Mouse (Mus musculus) liver, embryonic 16.5 days (tissue): ENCODE data around the gene Slc39a7. TPM values are rescaled to one million over a fixed set of nuclear protein-coding genes. Genes with fewer than 3 reads are reported as not detected.

ENCODE experiments used
- ATAC-seq: fragments of 200-750 bp; cut with Nextera tagmentation; 2 replicates; pipeline ENCODE4 v1.8.0; 2017; ENCODE audit warnings: low read depth, mild to moderate bottlenecking, moderate number of reproducible peaks, moderate library complexity
- H3K27ac ChIP-seq: fragments of 300-500 bp; sonication (generic); 2 replicates; pipeline ENCODE4 v1.5.1; 2014; ENCODE audit warnings: mild to moderate bottlenecking, low read length
- H3K27me3 ChIP-seq: fragments of 300-500 bp; sonication (generic); 2 replicates; pipeline ENCODE4 v1.6.1; 2014; ENCODE audit warnings: low read depth, low read length, mixed read lengths; ENCODE audit not compliant: control insufficient read depth, insufficient read depth
- H3K36me3 ChIP-seq: fragments of 300-500 bp; sonication (generic); 2 replicates; pipeline ENCODE4 v1.6.1; 2014; ENCODE audit warnings: mild to moderate bottlenecking; ENCODE audit not compliant: control insufficient read depth, insufficient read depth
- H3K4me1 ChIP-seq: fragments of 300-500 bp; sonication (generic); 2 replicates; pipeline ENCODE4 v1.6.1; 2014; ENCODE audit warnings: low read depth, low read length, mixed read lengths; ENCODE audit not compliant: control insufficient read depth
- H3K4me2 ChIP-seq: fragments of 300-500 bp; sonication (generic); 2 replicates; pipeline ENCODE4 v1.6.1; 2014; ENCODE audit warnings: low read depth, low read length, mixed read lengths
- H3K4me3 ChIP-seq: fragments of 300-500 bp; sonication (generic); 2 replicates; pipeline ENCODE4 v1.5.1; 2014; ENCODE audit warnings: low read depth, mild to moderate bottlenecking, low read length
- H3K9ac ChIP-seq: fragments of 300-500 bp; sonication (generic); 2 replicates; pipeline ENCODE4 v1.6.1; 2014; ENCODE audit warnings: low read depth, low read length
- H3K9me3 ChIP-seq: fragments of 300-500 bp; sonication (generic); replicated peaks from 2 replicates; pipeline ENCODE4 v1.6.1; 2016; ENCODE audit warnings: low read length; ENCODE audit not compliant: control insufficient read depth
- WGBS: fragments of 180-500 bp; shearing (Covaris S2); extraction: QIAGEN DNeasy Blood & Tissue Kit; methylation state at CpG from one replicate; pipeline ENCODE4 v1.1.7; 2014; ENCODE audit not compliant: insufficient replicate concordance; 5-methylcytosine and 5-hydroxymethylcytosine counted together
- polyA plus RNA-seq: library from polyadenylated mRNA; unstranded; fragments of >200 nt; fragmentation: Nextera tagmentation; extraction: Ambion mirVana; gene quantifications from 2 replicates; pipeline ENCODE4 v1.2.1, GENCODE M21; 2015

Slc39a7 gene
- polyA plus RNA-seq, 1 experiment from 2014 or later = 59.8 TPM

DNA sequence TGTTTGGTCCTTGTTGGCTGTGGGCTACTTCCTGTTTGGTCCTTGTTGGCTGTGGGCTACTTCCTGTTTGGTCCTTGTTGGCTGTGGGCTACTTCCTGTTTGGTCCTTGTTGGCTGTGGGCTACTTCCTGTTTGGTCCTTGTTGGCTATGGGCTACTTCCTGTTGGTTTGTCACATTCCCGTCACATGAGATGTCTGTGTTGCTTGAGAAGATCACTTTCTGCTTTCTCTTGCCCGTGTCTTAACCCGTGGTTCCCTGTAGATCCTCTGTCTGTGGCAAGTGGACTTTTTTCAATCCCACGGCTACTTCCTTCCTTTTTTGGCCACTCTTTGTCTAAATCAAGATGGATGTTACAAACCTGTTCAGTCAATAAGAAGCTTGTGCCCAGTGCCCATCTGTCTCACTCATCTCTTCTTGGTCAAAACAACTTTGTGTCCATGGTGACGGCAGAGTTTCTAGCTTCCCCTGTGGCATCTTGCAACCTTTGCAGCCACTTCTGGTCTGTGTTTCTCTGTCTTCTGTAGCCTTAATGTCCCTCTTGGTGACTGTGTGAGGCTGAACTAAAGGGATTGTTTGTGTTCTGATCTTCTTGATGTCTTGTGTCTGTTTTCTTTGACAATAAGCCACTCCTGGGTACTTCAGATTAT is 16.0 kb upstream of the Slc39a7 start:
- WGBS = 49% methylated on average over 5 of the region's 5 CpGs
- Histone ChIP-seq H3K36me3 (no peaks in the 10 kb centered on the region), H3K4me1 (no peaks in the 10 kb centered on the region), H3K27me3 (no peaks in the 10 kb centered on the region), H3K9me3 (no peaks in the 10 kb centered on the region), H3K9ac (no peak overlapping the region), H3K4me2 (no peak overlapping the region), H3K4me3 (no peak overlapping the region), H3K27ac (no peak overlapping the region)
- ATAC-seq = no peak

DNA sequence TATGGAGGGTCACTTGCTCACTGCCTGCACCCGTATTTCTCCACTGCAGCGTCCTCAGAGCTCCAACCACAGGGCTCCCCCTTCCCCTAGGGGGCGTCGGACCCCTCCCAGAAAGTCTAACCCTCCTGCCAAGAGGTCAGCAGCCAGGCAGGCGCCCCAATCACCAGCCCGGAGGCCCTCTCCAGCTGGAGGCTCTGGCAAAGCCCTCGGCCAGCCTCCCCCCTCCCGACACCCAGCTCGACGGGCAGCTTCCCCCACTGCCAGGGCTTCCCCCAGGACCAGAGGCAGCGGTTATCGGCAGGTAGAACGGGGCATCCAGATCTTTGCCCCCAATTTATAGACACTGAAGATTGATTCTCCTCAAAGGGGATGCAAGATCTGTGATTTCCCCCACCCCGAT is 14.5 kb upstream of the Slc39a7 start:
- 69% methylated on average over 14 of the region's 14 CpGs for WGBS
- Histone ChIP-seq H3K4me2 (no peak overlapping the region), H3K9me3 (no peaks in the 10 kb centered on the region), H3K4me3 (no peak overlapping the region), H3K4me1 (no peaks in the 10 kb centered on the region), H3K27me3 (peaks cover 2% of the 10 kb centered on the region; the same call in 1 of the 2 replicates), H3K9ac (no peak overlapping the region), H3K36me3 (no peaks in the 10 kb centered on the region), H3K27ac (no peak overlapping the region)
- no peak for ATAC-seq

DNA sequence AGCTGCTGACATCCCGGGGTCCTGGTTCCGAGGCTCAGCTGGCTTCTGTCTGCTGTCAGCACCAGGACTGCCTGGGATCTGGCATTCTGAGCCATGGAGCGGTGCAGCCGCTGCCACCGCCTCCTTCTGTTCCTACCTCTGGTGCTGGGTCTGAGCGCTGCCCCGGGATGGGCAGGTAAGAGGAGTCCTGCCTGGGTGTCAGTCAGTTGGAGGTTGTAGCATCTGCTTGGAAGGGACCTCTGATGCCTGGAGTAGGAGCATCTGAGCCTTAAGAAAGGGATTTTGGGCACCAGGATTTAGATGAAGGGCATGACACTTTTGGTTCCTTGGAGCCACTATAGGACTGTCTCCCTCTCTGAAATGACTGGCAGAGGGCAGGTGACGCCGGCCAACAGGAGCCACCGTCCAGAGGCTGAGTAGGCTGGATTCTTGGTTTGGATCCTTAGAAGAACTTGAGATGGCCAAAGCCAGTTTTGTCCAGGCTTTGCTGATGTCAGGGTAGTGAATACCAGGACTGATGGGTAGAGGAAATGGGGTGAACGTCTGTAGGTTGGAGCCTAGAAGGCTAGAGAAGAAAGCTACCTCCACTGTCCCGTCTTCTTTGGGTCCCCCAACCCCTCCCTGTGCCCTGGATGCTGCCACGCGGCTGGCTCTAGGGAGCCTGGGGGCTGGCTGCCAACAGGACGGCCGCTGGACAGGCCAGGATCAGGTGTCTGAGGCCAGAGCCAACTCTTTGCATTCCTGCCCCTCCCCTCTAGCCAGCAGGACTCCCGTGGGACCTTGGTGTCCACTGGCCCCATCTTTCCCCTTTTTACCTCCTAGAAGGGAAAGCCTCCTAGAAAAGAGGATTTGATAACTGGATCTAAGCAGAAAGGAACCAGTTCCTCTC is 8.3 kb upstream of the Slc39a7 start:
- WGBS = 33% methylated on average over 17 of the region's 17 CpGs
- no peak for ATAC-seq

DNA sequence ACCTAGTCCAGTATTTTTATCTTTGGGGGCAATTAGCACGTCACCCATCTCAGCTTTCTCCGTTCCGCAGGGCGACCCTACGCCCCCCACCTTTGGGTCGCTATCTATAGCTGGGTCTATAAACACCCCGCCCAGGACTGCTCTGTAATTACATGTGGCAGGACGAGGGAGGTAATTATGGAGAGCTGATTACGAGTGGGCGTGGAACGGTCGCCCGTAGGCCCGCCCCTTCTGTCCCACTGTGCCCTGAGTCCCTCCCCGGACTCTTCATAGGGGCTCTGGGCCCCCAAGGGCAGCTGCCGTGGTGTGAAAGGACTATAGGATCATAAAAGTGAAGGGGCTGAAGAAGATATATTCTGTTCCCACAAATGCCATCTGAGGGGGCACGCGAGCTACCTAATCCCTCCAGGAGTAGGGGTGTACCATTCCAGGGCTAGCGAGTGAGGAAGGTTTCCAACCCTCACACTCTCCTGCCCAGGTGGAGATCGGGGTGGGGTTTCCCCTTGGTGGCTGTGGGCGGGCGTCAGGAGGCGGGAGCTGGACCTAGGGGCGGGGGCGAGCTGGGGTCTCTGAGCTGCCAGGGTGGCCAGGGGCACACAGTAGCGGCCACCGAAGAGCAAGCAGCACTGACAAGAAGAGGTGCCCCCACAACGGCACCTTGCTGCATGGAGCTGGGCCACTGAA is 7.5 kb upstream of the Slc39a7 start, which contains the start of gene Col11a2:
Gene Col11a2, plus strand, starts transcription at position 560 of the 684 bp plus-strand sequence.
- Histone ChIP-seq H3K9me3 (no peaks in the 10 kb centered on the region), H3K27me3 (peaks cover 16% of the 10 kb centered on the region), H3K4me3 (no peak within 1 kb of the TSS), H3K4me1 (peaks cover 9% of the 10 kb centered on the region), H3K36me3 (peaks cover 18% of the 10 kb centered on the region), H3K4me2 (peak within 1 kb of the TSS; percentile 2; the same call in 1 of the 2 replicates), H3K27ac (no peak within 1 kb of the TSS), H3K9ac (no peak within 1 kb of the TSS)
- WGBS = 6% methylated on average over 28 of the region's 28 CpGs
- no peak for ATAC-seq

More for the DNA sequence above, 8.3 kb upstream of the Slc39a7 start:
- peaks cover 8% of the 10 kb centered on the region; the same call in 1 of the 2 replicates for H3K4me1 ChIP-seq
- H3K4me2 ChIP-seq = no peak overlapping the region
- no peak overlapping the region for H3K9ac ChIP-seq
- peaks cover 16% of the 10 kb centered on the region for H3K27me3 ChIP-seq
- peaks cover 18% of the 10 kb centered on the region for H3K36me3 ChIP-seq
- no peak overlapping the region for H3K27ac ChIP-seq
- no peaks in the 10 kb centered on the region for H3K9me3 ChIP-seq
- H3K4me3 ChIP-seq = no peak overlapping the region

DNA sequence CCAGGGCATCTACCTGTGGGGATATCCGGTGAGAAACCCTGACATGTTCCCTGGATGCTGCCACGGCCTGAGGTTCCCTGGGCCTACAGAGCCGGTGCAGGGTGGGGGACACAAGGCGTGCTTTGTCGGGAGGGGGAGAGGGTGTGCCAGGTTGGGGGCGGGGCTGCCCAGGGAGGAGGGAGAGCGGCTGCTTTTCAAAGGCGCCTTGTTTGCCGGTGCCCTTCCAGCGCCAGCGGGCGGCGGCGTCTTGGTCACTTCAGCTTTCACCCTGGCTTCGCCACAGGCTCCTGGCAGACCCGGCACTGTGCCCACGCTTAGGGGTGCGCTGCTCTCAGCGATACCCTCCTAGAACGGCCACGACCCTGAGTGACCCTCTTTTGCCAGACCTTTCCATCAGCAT is 7.0 kb upstream of the Slc39a7 start:
- H3K27me3 ChIP-seq = peaks cover 16% of the 10 kb centered on the region
- H3K27ac ChIP-seq = no peak overlapping the region
- peaks cover 18% of the 10 kb centered on the region for H3K36me3 ChIP-seq
- H3K4me1 ChIP-seq = peaks cover 14% of the 10 kb centered on the region
- ATAC-seq = no peak
- 27% methylated on average over 21 of the region's 21 CpGs for WGBS
- H3K9ac ChIP-seq = no peak overlapping the region
- H3K4me3 ChIP-seq = no peak overlapping the region
- H3K9me3 ChIP-seq = no peaks in the 10 kb centered on the region
- H3K4me2 ChIP-seq = peak overlapping the region; percentile 2; the same call in 1 of the 2 replicates

DNA sequence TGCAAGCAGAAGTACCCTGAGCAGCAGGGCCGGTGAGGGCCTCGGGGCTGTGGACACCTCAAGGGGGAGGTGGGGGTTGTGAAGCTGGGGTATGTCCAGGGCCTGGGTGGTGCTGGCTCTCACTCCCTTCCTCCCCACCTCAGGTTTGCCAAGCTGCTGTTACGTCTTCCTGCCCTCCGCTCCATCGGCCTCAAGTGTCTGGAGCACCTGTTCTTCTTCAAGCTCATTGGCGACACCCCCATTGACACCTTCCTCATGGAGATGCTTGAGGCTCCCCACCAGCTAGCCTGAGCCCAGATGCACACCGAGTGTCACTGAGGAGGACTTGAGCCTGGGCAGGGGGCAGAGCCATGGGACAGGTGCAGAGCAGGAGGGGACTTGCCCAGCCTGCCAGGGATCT is 5.8 kb upstream of the Slc39a7 start:
- Histone ChIP-seq H3K36me3 (peaks cover 18% of the 10 kb centered on the region), H3K4me3 (no peak overlapping the region), H3K4me1 (peaks cover 24% of the 10 kb centered on the region), H3K27me3 (peaks cover 16% of the 10 kb centered on the region), H3K9me3 (no peaks in the 10 kb centered on the region), H3K4me2 (no peak overlapping the region), H3K9ac (no peak overlapping the region), H3K27ac (no peak overlapping the region)
- ATAC-seq = no peak
- WGBS = 83% methylated on average over 7 of the region's 7 CpGs

DNA sequence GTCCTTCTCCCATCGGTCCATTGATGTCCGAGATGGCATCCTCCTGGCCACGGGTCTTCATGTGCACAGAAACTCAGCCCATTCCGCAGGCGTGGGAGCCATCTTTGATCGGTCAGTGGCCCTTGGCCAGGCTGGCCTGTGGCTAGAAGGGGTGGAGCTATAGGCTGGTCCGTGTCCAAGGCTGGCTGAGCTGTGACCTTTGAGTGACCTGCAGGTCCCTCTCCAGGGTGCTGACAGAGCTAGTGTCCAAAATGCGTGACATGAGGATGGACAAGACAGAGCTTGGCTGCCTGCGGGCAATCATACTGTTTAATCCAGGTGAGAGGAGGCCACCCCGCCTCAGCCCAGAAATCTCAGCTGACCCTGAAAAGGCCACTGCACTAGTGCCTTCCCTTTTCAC is 5.2 kb upstream of the Slc39a7 start:
- Histone ChIP-seq H3K9me3 (no peaks in the 10 kb centered on the region), H3K9ac (no peak overlapping the region), H3K4me1 (peaks cover 24% of the 10 kb centered on the region), H3K4me2 (no peak overlapping the region), H3K4me3 (no peak overlapping the region), H3K36me3 (peaks cover 18% of the 10 kb centered on the region), H3K27me3 (peaks cover 16% of the 10 kb centered on the region), H3K27ac (no peak overlapping the region)
- 72% methylated on average over 10 of the region's 10 CpGs for WGBS
- no peak for ATAC-seq

DNA sequence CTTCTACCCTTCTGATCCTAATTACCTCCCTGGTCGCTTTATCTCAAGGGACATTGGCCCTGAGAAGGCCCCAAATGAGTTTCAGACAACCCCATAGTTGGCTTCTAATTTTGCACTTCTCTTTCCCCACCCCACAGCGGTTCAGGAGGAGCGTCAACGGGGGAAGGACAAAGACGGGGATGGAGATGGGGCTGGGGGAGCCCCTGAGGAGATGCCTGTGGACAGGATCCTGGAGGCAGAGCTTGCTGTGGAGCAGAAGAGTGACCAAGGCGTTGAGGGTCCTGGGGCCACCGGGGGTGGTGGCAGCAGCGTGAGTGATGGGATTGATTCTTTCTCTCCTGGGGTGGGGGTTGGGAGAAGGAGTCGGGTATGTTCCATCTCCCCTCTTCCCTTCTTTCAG is 4.0 kb upstream of the Slc39a7 start:
- no peak overlapping the region for H3K4me2 ChIP-seq
- H3K4me3 ChIP-seq = no peak overlapping the region
- H3K9me3 ChIP-seq = no peaks in the 10 kb centered on the region
- no peak overlapping the region for H3K9ac ChIP-seq
- peaks cover 28% of the 10 kb centered on the region for H3K4me1 ChIP-seq
- H3K27ac ChIP-seq = no peak overlapping the region
- ATAC-seq = no peak
- WGBS = 87% methylated on average over 9 of the region's 9 CpGs
- H3K36me3 ChIP-seq = peaks cover 18% of the 10 kb centered on the region
- H3K27me3 ChIP-seq = peaks cover 12% of the 10 kb centered on the region
